Mouse (Mus musculus): ENCODE results near the gene Prkacb. TPM values are rescaled to one million over a fixed set of nuclear protein-coding genes. Genes with fewer than 3 reads are reported as not detected.

Gene Prkacb
- polyA plus RNA-seq, 1 experiment: 15.1 TPM

DNA sequence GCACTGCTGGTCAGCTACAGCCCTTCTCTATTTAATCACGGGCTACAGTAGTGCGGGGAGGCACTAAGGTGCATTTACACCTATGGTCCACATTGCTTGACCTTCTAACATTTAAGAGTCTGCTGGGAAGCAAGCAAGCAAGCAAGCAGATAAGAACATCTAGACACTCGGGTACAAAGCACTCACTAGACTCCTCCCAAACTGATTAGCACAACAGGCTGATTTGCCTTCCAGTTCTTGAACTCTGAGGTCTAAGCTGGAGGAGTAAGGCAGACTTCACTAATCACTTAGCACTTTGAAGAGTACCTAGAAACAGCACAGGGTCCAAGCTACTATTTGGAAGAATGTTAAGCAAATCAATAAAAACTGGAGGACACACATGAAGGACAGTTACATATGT lies 77.1 kb downstream of the Prkacb start:
- Histone ChIP-seq H3K79me2 (ENCODE audit: control insufficient read depth, insufficient read depth) (no peaks in the 10 kb centered on the region), H3K27me3 (ENCODE audit: control insufficient read depth, insufficient read depth, insufficient read length) (no peaks in the 10 kb centered on the region), H3K4me3 (ENCODE audit: insufficient read depth, poor library complexity, severe bottlenecking) (no peak overlapping the region), H3K79me3 (ENCODE audit: low read depth) (no peaks in the 10 kb centered on the region), H3ac (ENCODE audit: control insufficient read depth, insufficient read length, low read depth) (no peak overlapping the region), H3K36me3 (ENCODE audit: control insufficient read depth, insufficient read depth) (peaks cover 9% of the 10 kb centered on the region)
- TF ChIP-seq MYOD1 (IDR thresholded peaks at IDR 0.05; ENCODE audit: control insufficient read depth, insufficient read length, low read depth) (no peak), MAX (IDR thresholded peaks at IDR 0.05) (no peak), FOSL1 (IDR thresholded peaks at IDR 0.05; ENCODE audit: insufficient read depth, low read length, poor library complexity, severe bottlenecking) (no peak), CTCF (IDR thresholded peaks at IDR 0.05; ENCODE audit: control insufficient read depth, insufficient read depth, insufficient read length) (no peak), CEBPB (IDR thresholded peaks at IDR 0.05; ENCODE audit: low read depth) (no peak), USF1 (IDR thresholded peaks at IDR 0.05; ENCODE audit: low read depth) (no peak), MYOG (IDR thresholded peaks at IDR 0.05; ENCODE audit: control insufficient read depth, extremely low read depth, insufficient read length) (no peak)

DNA sequence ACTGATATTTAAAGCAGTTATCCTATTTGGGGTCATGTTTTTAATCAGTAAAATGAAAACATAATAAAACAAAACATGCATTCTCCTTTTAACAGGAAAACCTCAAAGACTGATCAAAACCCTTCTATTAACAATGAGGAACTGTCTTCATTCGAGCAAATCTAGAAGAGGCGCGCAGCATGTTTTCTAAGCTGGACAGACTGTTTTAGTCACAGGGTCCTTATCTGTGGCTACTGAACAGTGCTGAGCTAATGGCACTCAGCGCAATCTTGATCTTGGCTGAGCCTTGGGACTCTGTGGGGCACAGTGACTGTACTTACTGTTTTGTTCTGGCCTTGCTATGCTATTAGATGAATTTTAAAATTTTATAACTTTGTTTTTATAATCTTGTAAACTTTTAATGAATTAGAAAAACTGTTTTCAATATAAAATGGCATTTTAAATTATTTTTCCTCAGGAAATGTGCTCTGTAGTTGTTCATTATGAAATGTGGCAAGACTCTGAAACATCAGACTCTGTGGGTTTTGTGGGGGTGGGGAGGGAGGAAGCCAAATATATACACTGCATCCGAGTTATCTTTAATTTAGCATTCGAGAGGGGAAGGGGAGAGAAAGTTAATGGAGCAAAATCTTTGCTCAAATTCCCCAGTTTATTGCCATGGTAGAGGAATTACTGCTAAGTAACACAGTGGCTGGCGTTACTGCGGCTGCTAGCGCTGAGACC lies 77.7 kb downstream of the Prkacb start:
- Histone ChIP-seq H3K27me3 (ENCODE audit: control insufficient read depth, insufficient read depth, insufficient read length) (no peaks in the 10 kb centered on the region), H3K79me2 (ENCODE audit: control insufficient read depth, insufficient read depth) (no peaks in the 10 kb centered on the region), H3ac (ENCODE audit: control insufficient read depth, insufficient read length, low read depth) (no peak overlapping the region), H3K36me3 (ENCODE audit: control insufficient read depth, insufficient read depth) (peaks cover 11% of the 10 kb centered on the region), H3K4me3 (ENCODE audit: insufficient read depth, poor library complexity, severe bottlenecking) (no peak overlapping the region), H3K79me3 (ENCODE audit: low read depth) (no peaks in the 10 kb centered on the region)
- TF ChIP-seq USF1 (IDR thresholded peaks at IDR 0.05; ENCODE audit: low read depth) (no peak), CTCF (IDR thresholded peaks at IDR 0.05; ENCODE audit: control insufficient read depth, insufficient read depth, insufficient read length) (no peak), MAX (IDR thresholded peaks at IDR 0.05) (no peak)

DNA sequence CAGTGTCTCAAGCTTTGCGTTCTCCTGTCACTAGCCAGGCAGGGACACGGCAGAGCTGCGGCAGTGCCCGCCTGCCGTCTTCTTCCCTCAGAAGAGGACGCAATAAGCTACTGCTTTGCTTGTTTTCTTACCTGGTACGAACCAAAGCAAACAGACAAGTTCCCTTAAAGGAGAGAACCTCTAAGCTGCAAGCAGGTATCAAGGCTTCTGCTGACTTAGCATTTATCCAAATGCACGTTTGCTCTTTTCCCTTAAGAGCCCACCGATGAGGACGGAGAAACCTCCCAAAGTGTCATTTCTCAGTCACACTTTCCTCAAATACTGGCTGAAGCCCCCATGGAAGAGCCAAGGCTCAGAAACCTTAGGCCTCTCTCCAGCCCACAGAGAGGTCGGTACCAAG lies 81.3 kb downstream of the Prkacb start:
- Histone ChIP-seq H3ac (ENCODE audit: control insufficient read depth, insufficient read length, low read depth) (no peak overlapping the region), H3K36me3 (ENCODE audit: control insufficient read depth, insufficient read depth) (peaks cover 21% of the 10 kb centered on the region), H3K27me3 (ENCODE audit: control insufficient read depth, insufficient read depth, insufficient read length) (no peaks in the 10 kb centered on the region), H3K4me3 (ENCODE audit: insufficient read depth, poor library complexity, severe bottlenecking) (no peak overlapping the region), H3K79me3 (ENCODE audit: low read depth) (no peaks in the 10 kb centered on the region), H3K79me2 (ENCODE audit: control insufficient read depth, insufficient read depth) (no peaks in the 10 kb centered on the region)
- no peak for TF ChIP-seq CTCF (IDR thresholded peaks at IDR 0.05; ENCODE audit: control insufficient read depth, insufficient read depth, insufficient read length)
- TF ChIP-seq CEBPB (IDR thresholded peaks at IDR 0.05; ENCODE audit: low read depth): no peak
- TF ChIP-seq MAX (IDR thresholded peaks at IDR 0.05): no peak
- TF ChIP-seq FOSL1 (IDR thresholded peaks at IDR 0.05; ENCODE audit: insufficient read depth, low read length, poor library complexity, severe bottlenecking): no peak
- no peak for TF ChIP-seq MYOG (IDR thresholded peaks at IDR 0.05; ENCODE audit: control insufficient read depth, extremely low read depth, insufficient read length)
- TF ChIP-seq USF1 (IDR thresholded peaks at IDR 0.05; ENCODE audit: low read depth): no peak
- TF ChIP-seq MYOD1 (IDR thresholded peaks at IDR 0.05; ENCODE audit: control insufficient read depth, insufficient read length, low read depth): no peak

DNA sequence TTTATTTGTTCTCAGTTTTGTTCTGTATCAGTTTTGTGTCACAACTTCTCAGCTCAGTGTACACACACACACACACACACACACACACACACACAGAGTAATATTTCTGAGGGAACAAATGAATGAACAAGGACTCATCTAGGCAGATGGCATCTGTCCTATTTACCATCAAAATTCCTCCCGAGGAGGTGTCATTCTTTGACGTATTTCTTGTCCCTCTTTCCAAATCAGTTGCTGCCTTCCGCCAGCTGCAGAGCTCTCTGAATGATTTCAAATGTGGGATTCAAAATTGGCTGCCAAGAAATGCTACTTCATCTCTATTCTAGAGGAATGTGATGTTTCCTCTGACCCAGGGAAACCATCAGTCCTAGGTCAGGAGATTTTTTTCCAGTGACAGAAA lies 89.8 kb downstream of the Prkacb start:
- Histone ChIP-seq H3ac (ENCODE audit: control insufficient read depth, insufficient read length, low read depth) (no peak overlapping the region), H3K79me3 (ENCODE audit: low read depth) (no peaks in the 10 kb centered on the region)
- TF ChIP-seq MYOG (IDR thresholded peaks at IDR 0.05; ENCODE audit: control insufficient read depth, extremely low read depth, insufficient read length) (no peak), FOSL1 (IDR thresholded peaks at IDR 0.05; ENCODE audit: insufficient read depth, low read length, poor library complexity, severe bottlenecking) (no peak), MAX (IDR thresholded peaks at IDR 0.05) (no peak), MYOD1 (IDR thresholded peaks at IDR 0.05; ENCODE audit: control insufficient read depth, insufficient read length, low read depth) (no peak), CTCF (IDR thresholded peaks at IDR 0.05; ENCODE audit: control insufficient read depth, insufficient read depth, insufficient read length) (no peak), USF1 (IDR thresholded peaks at IDR 0.05; ENCODE audit: low read depth) (no peak), CEBPB (IDR thresholded peaks at IDR 0.05; ENCODE audit: low read depth) (no peak)

DNA sequence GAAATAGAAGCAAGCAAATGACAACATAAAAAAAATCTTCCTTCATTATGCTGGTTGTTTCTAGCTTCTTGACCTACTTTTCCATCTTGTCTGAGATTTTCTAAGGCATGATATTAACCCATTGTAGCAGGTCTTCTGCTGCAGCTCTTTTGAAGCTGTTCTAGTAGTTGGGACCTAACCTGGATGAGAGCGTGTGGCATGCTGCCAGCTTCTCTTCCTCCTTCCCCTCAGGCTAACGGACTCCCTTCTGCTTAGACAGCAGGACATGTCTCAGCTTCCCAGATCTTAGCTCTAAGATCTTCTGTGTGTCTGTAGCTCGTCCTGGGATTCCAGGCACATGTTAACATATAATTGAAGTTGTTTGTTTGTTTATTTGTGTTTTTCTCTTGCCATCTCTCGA lies 93.1 kb downstream of the Prkacb start:
- H3K79me3 ChIP-seq (ENCODE audit: low read depth): no peaks in the 10 kb centered on the region
- no peak for TF ChIP-seq FOSL1 (IDR thresholded peaks at IDR 0.05; ENCODE audit: insufficient read depth, low read length, poor library complexity, severe bottlenecking)
- TF ChIP-seq MAX (IDR thresholded peaks at IDR 0.05): no peak
- TF ChIP-seq CTCF (IDR thresholded peaks at IDR 0.05; ENCODE audit: control insufficient read depth, insufficient read depth, insufficient read length): no peak
- no peak overlapping the region for H3K4me3 ChIP-seq (ENCODE audit: insufficient read depth, poor library complexity, severe bottlenecking)
- no peaks in the 10 kb centered on the region for H3K36me3 ChIP-seq (ENCODE audit: control insufficient read depth, insufficient read depth)
- no peaks in the 10 kb centered on the region for H3K27me3 ChIP-seq (ENCODE audit: control insufficient read depth, insufficient read depth, insufficient read length)
- no peak overlapping the region for H3ac ChIP-seq (ENCODE audit: control insufficient read depth, insufficient read length, low read depth)
- H3K79me2 ChIP-seq (ENCODE audit: control insufficient read depth, insufficient read depth): no peaks in the 10 kb centered on the region

More for the DNA sequence above, 89.8 kb downstream of the Prkacb start:
- no peaks in the 10 kb centered on the region for H3K79me2 ChIP-seq (ENCODE audit: control insufficient read depth, insufficient read depth)
- peaks cover 10% of the 10 kb centered on the region for H3K36me3 ChIP-seq (ENCODE audit: control insufficient read depth, insufficient read depth)
- H3K4me3 ChIP-seq (ENCODE audit: insufficient read depth, poor library complexity, severe bottlenecking): no peak overlapping the region
- no peaks in the 10 kb centered on the region for H3K27me3 ChIP-seq (ENCODE audit: control insufficient read depth, insufficient read depth, insufficient read length)

DNA sequence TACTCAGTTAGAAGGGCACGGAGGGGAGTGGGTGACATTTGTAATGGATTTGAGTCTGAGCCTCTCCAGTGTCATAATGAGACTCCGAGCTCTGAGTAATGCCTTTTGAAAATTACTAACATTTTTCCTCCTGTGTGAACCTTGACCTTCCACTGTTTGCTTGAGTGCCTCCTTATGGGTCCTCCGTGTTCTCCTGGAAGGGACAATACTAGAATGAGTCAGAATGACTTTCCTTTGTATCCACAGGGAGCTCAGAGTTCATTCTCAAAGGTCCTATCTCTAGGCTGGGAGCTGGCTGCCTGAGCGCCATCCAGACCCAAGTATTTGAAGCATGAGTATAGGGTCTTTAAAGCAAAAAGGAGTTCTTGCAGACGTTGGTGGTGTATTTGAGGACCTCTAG lies 94.5 kb downstream of the Prkacb start:
- Histone ChIP-seq H3K4me3 (ENCODE audit: insufficient read depth, poor library complexity, severe bottlenecking) (no peak overlapping the region), H3ac (ENCODE audit: control insufficient read depth, insufficient read length, low read depth) (no peak overlapping the region), H3K36me3 (ENCODE audit: control insufficient read depth, insufficient read depth) (no peaks in the 10 kb centered on the region), H3K27me3 (ENCODE audit: control insufficient read depth, insufficient read depth, insufficient read length) (no peaks in the 10 kb centered on the region), H3K79me2 (ENCODE audit: control insufficient read depth, insufficient read depth) (no peaks in the 10 kb centered on the region), H3K79me3 (ENCODE audit: low read depth) (no peaks in the 10 kb centered on the region)
- TF ChIP-seq USF1 (IDR thresholded peaks at IDR 0.05; ENCODE audit: low read depth) (no peak), MYOG (IDR thresholded peaks at IDR 0.05; ENCODE audit: control insufficient read depth, extremely low read depth, insufficient read length) (no peak), CEBPB (IDR thresholded peaks at IDR 0.05; ENCODE audit: low read depth) (no peak), CTCF (IDR thresholded peaks at IDR 0.05; ENCODE audit: control insufficient read depth, insufficient read depth, insufficient read length) (no peak), MYOD1 (IDR thresholded peaks at IDR 0.05; ENCODE audit: control insufficient read depth, insufficient read length, low read depth) (no peak), FOSL1 (IDR thresholded peaks at IDR 0.05; ENCODE audit: insufficient read depth, low read length, poor library complexity, severe bottlenecking) (no peak), MAX (IDR thresholded peaks at IDR 0.05) (no peak)

Measured in C2C12 (cell line).